Mouse (Mus musculus) gastrocnemius, adult 18-20 months (tissue): ENCODE results near the gene Hmgn1. TPM values are rescaled to one million over a fixed set of nuclear protein-coding genes. Genes with fewer than 3 reads are reported as not detected.
A peak's percentile ranks its signal among the peaks of the same experiment; 100 is the strongest.
"Not testable (repeated sequence)": the region's sequence is repeated elsewhere in the genome, so short reads cannot be mapped to it uniquely, and the experiment has no call there.

Source experiments
- DNase-seq: peaks from one replicate; pipeline ENCODE4 v3.0.0; 2021; ENCODE audit warnings: low spot score
- total RNA-seq, 2 experiments: library from RNA; stranded (reverse); gene quantifications; 2 replicates each; pipeline ENCODE4 v1.2.3; 2021

Gene Hmgn1
- total RNA-seq, 2 experiments from 2014 or later, result 22.7 to 33.2 TPM

- no peak for DNase-seq
Observed at GRCm38 (mm10) chr16:96127288-96127656, 257 bp downstream of the Hmgn1 start.

- no peak for DNase-seq
Observed at GRCm38 (mm10) chr16:96126684-96127171, 801 bp downstream of the Hmgn1 start.

DNA sequence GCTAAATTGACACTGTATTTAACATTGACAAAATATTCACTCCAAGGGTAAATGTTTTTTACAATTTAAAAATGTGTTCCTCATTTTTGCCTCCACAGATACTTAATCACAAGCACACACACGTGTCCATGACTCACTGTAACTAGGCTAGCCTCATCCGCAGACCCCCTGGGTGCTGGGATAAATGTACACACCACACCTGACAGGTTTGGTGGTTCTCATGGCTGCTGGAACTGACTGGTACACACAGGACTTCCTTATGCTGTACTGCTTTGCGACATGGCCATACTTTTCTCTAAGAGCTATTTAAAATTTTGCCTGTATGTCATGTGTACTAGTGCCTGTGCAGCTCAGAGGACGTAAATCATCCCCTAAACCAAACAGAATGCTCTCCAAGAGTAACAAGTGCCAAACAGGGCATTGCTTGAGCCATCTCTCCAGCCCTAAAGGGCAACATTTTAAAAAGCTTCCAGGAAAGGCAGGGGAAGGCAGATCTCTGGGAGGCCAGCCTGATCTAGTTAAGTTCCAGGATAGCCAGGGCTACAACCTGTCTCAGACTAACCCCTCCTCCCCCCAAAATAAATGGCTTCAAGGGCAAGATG, 7.4 kb downstream of the Hmgn1 start:
- DNase-seq, result no peak

GRCm38 (mm10) chr16:96114729-96115128, 12.8 kb downstream of the Hmgn1 start:
- no peak for DNase-seq

DNA sequence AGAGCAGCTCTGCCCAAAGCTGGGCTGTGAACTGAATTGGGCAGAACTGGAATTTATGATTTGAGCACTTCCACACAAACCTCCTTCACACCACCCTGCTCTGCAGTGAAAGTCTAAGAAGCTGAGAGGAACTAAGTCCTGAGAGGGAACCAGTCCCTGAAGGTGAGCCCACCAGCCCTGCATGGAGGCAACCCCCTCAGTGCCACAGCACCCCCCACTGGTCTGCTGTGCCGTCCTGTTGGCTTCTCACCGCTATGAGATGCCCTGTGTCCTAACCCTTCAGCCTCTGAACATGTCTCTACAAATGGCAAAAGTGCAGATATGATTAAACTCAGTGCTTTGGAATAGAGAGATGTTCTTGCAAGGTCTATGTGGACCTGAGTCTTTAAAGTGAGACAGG, 14.8 kb downstream of the Hmgn1 start:
- no peak for DNase-seq

DNA sequence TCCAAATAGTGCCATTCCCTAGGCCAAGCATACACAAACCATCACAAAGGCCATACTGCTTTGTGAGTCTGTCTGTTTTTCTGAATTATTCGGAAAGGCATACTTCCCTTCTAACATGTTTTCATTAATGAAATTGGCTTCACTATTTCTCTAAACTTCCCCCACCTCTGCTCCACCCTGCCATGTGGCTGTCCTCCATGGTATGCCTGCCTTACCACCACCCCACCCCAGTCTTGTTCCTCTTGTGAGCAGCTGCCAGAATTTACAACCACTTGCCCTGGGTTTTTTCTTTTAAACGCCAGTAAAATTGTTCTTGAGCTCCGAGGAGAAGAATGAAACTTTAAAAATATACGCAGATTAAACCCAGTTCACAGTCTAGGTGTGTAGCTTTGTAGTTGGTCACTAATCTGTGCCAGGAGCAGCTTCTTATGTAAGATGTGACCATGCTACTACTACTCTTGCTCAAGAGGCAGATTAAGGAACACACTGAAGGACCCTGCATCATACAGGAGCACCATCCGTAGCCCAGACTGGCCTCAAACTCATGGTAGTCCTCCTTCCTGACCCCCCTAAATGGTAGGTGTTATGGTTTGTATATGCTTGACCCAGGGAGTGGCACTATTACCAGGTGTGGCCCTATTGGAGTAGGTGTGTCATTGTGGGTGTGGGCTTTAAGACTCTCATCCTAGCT, 16.7 kb downstream of the Hmgn1 start:
- no peak for DNase-seq

- DNase-seq, result no peak
Observed at GRCm38 (mm10) chr16:96109673-96110072, 17.9 kb downstream of the Hmgn1 start.

- peak; percentile 46 for DNase-seq
Observed at GRCm38 (mm10) chr16:96103036-96103435, 24.5 kb downstream of the Hmgn1 start.

- DNase-seq, result not testable (repeated sequence)
Observed at GRCm38 (mm10) chr16:96097811-96098210, 29.7 kb downstream of the Hmgn1 start.

- no peak for DNase-seq
Observed at GRCm38 (mm10) chr16:96095966-96096365, 31.6 kb downstream of the Hmgn1 start.

DNA sequence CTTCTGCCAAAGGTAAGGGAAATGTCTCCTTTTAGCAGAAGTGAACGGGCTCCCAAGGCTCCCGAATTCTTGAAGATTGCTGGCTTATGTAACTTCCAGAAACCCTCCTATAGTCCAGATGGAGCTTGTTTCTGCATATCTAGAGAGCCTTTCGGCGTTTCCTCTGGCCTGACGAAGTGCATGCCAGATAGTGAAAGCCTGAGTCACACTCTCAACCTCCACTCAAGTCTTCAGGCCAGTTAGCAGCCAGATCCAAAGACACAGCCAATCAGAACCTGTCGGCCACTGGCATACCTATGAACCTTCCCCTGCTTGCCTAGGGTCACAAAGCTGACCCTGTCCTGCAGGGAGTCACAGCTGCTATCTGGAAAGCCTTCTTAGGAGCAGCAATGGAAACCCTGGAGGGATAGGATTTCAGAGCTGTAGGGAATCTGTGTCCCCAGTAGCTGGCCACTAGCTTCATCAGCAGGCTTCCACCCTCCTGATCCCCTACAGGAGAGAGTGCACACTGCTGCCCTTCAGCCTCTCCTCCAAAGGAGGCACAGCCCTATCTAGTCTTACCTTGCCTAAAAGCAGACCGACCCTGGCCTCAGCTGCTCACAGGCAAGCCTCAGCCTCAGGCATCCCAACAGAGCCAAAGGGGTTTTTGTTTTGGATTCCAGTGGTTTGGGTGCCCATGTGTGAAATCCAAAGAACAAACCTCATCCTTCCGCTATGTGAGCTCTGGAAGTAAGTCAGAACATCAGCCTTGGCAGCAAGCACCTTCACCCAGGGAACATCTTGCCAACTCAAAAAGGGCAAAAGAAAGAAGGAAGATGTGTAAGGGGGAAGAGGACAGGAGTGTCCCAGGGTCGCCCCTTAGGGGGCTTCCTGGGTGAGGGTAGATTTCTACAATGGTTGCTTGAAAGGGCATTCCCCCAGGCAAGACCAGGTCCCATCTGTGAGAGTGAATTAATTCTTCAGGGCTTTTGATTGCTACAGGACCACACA, 35.7 kb downstream of the Hmgn1 start:
- DNase-seq, result peak; percentile 50

GRCm38 (mm10) chr16:96088120-96088519, 39.4 kb downstream of the Hmgn1 start:
- no peak for DNase-seq

- no peak for DNase-seq
Observed at GRCm38 (mm10) chr16:96087436-96087835, 40.1 kb downstream of the Hmgn1 start.

DNA sequence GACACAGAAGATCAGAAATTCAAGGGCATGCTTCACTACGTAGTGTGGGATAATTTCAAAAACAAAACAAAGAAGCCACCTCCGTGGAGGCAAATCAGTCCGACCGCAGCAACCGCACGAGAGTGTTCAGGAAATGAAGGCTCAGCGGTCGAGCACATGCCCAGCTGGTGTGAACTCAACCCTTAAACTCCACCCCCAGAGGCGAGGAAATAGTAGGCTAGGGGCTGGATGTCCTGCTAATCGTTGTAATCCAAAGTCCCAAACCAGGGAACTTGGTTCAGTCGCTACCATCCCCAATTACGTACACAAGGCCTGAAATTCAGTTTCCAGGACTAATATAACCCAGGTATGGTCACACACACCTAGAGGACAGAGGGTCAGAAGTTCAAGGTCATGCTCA, 40.5 kb downstream of the Hmgn1 start:
- no peak for DNase-seq

DNA sequence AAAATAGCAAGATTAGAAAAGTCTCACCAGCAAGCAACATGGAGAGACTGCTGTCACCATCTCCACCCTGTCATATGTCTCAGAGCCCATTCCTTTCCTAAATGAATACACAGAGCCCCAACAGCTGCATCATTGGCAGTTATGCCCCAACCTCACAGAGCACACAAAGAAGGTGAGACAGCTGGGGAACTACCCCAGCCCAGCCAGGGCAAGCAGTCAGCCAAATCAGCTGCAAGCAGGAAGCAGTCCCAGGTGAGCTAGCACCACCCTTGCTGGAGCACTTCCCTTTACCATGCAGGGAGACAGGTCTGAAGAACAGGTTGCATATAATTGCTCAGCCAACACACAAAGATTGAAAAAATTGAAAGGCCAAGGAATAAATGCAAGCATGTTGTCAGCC, 41.9 kb downstream of the Hmgn1 start:
- DNase-seq, result no peak

GRCm38 (mm10) chr16:96083179-96083646, 44.3 kb downstream of the Hmgn1 start:
- DNase-seq, result peak; percentile 63

DNA sequence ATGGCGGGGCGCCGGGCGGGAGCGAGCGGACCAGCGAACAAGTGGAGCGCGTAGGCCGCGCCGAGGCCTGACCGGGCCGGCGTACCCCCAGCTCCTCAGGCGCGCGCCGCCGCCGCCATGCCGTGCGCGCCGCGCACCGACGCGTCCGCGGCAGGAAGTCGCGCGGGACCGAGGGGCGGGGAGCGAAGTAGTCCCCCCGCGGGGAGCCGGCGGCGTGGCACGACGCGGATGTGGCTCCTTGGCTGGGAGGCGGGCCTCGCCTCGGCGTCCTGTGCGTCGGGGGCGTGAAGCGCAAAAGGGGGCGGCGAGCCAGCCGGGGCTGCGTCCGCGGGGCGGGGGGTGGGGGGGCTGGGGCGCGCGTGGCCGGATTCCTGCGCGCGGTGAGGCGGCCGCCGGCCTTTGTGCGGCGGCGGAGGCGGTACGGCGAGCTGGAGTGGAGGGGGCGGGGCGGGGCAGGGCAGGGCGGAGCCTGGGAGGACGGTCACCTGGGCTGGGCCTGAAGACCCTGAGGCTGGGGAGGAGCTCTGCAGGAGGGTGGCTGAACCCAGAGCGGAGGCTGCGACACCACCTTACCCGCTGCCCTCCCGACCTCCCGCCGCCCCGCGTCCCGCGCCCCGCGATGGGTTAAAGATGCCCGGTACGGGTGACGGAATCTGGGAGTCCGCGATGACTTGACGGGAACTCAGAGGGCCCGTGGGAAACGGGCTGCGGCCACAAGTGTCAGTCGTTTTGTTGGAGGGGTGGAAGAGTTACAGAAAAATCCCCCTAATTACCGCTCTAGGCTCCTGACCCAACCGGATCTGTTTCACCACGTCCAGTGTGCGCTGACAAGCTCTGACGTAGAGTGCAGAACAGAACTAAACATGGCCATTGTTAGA, 45.0 kb downstream of the Hmgn1 start, which contains the start of gene Brwd1:
Gene Brwd1 (minus strand): TSS at position 226 of the 878 bp plus-strand sequence.
- DNase-seq, result peak; percentile 89

- DNase-seq, result no peak
Observed at GRCm38 (mm10) chr16:96081742-96082241, 45.7 kb downstream of the Hmgn1 start.

GRCm38 (mm10) chr16:96081331-96081730, 46.2 kb downstream of the Hmgn1 start:
- peak; percentile 93 for DNase-seq

- no peak for DNase-seq
Observed at GRCm38 (mm10) chr16:96080524-96080923, 47.0 kb downstream of the Hmgn1 start.
